Mouse (Mus musculus) MEL (cell line): ENCODE measurements around the gene Gm20388. TPM values are rescaled to one million over a fixed set of nuclear protein-coding genes. Genes with fewer than 3 reads are reported as not detected.
A peak's percentile ranks its signal among the peaks of the same experiment; 100 is the strongest.

Source experiments
- DNase-seq: peaks from one replicate; pipeline ENCODE4 v3.0.0; 2011; ENCODE audit warnings: low read depth, low spot score
- H3K27ac ChIP-seq: 2 replicates; pipeline ENCODE4 v1.5.1; 2012; ENCODE audit warnings: low read depth, mild to moderate bottlenecking, control low read depth, low read length, moderate library complexity; ENCODE audit not compliant: control insufficient read depth
- H3K27me3 ChIP-seq, 2 experiments: fragments of 150-350 bp in 1 of 2; sonication (generic) in 1 of 2; 2 replicates each; pipeline ENCODE4 v1.6.1; 2012; ENCODE audit warnings: low read length in 2 of 2, mild to moderate bottlenecking in 2 of 2, improper control_type of control experiment in 1 of 2, moderate library complexity in 1 of 2; ENCODE audit not compliant: insufficient read depth in 2 of 2, control insufficient read depth in 1 of 2
- H3K36me3 ChIP-seq, 2 experiments: 2 replicates each; pipeline ENCODE4 v1.6.1; 2012 to 2014; ENCODE audit warnings: low read length in 2 of 2, improper control_type of control experiment in 1 of 2, inconsistent platforms in 1 of 2, mild to moderate bottlenecking in 1 of 2; ENCODE audit not compliant: insufficient read depth in 2 of 2, control insufficient read depth in 1 of 2
- H3K4me1 ChIP-seq, 2 experiments: fragments of 150-350 bp in 1 of 2; sonication (generic) in 1 of 2; 2 replicates each; pipeline ENCODE4 v1.6.1; 2012; ENCODE audit warnings: low read length in 2 of 2, improper control_type of control experiment in 1 of 2, mild to moderate bottlenecking in 1 of 2; ENCODE audit not compliant: insufficient read depth in 2 of 2, control insufficient read depth in 1 of 2
- H3K4me3 ChIP-seq, 2 experiments: fragments of 150-350 bp in 1 of 2; sonication (generic) in 1 of 2; 2 replicates each; pipeline ENCODE4 v1.5.1; 2012; ENCODE audit warnings: low read depth in 2 of 2, low read length in 2 of 2, mild to moderate bottlenecking in 2 of 2, moderate library complexity in 2 of 2, control low read depth in 1 of 2, improper control_type of control experiment in 1 of 2; ENCODE audit not compliant: control insufficient read depth in 1 of 2, insufficient read depth in 1 of 2
- H3K79me2 ChIP-seq: 2 replicates; pipeline ENCODE4 v1.6.1; 2012; ENCODE audit warnings: mild to moderate bottlenecking, low read length, moderate library complexity; ENCODE audit not compliant: control insufficient read depth, poor library complexity, insufficient read depth
- H3K9ac ChIP-seq: 2 replicates; pipeline ENCODE4 v1.6.1; 2012; ENCODE audit warnings: low read depth, mild to moderate bottlenecking, control low read depth, low read length, moderate library complexity; ENCODE audit not compliant: control insufficient read depth, poor library complexity, severe bottlenecking
- H3K9me3 ChIP-seq: fragments of 150-350 bp; sonication (generic); replicated peaks from 2 replicates; pipeline ENCODE4 v1.6.1; 2012; ENCODE audit warnings: mild to moderate bottlenecking, low read length, improper control_type of control experiment, moderate library complexity; ENCODE audit not compliant: insufficient read depth
- CHD1 ChIP-seq: IDR thresholded peaks from 2 replicates; pipeline ENCODE4 v1.6.1; 2012; ENCODE audit warnings: low read depth, mild to moderate bottlenecking, inconsistent platforms, low read length, improper control_type of control experiment
- E2F4 ChIP-seq: IDR thresholded peaks from 2 replicates; pipeline ENCODE4 v1.6.1; 2011; ENCODE audit warnings: low read depth, low read length, improper control_type of control experiment, borderline replicate concordance
- ELF1 ChIP-seq: IDR thresholded peaks from 2 replicates; pipeline ENCODE4 v1.6.1; 2014; ENCODE audit warnings: low read depth, mild to moderate bottlenecking, inconsistent platforms, low read length, improper control_type of control experiment, moderate library complexity
- EP300 ChIP-seq, 2 experiments: IDR thresholded peaks; 2 replicates each; pipeline ENCODE4 v1.6.1; 2011; ENCODE audit warnings: improper control_type of control experiment in 2 of 2, low read length in 2 of 2, low read depth in 1 of 2, mild to moderate bottlenecking in 1 of 2
- GATA1 ChIP-seq: IDR thresholded peaks from 2 replicates; pipeline ENCODE4 v1.6.1; 2011; ENCODE audit warnings: low read depth, low read length, improper control_type of control experiment
- JUND ChIP-seq: IDR thresholded peaks from 2 replicates; pipeline ENCODE4 v1.6.1; 2011; ENCODE audit warnings: low read depth, mild to moderate bottlenecking, improper control_type of control experiment, low read length
- KAT2A ChIP-seq: conservative IDR thresholded peaks from 2 replicates; pipeline ENCODE4 v1.6.1; 2012; ENCODE audit warnings: low read depth, low read length, improper control_type of control experiment, inconsistent platforms
- MAX ChIP-seq: IDR thresholded peaks from 2 replicates; pipeline ENCODE4 v1.6.1; 2011; ENCODE audit warnings: low read length, improper control_type of control experiment
- MXI1 ChIP-seq: IDR thresholded peaks from 2 replicates; pipeline ENCODE4 v1.6.1; 2011; ENCODE audit warnings: mild to moderate bottlenecking, low read depth, low read length, improper control_type of control experiment
- POLR2AphosphoS2 ChIP-seq: IDR thresholded peaks from 2 replicates; pipeline ENCODE4 v1.6.1; 2011; ENCODE audit warnings: low read length, improper control_type of control experiment
- RAD21 ChIP-seq: IDR thresholded peaks from 2 replicates; pipeline ENCODE4 v1.6.1; 2011; ENCODE audit warnings: mild to moderate bottlenecking, low read depth, low read length, improper control_type of control experiment
- RCOR1 ChIP-seq: IDR thresholded peaks from 2 replicates; pipeline ENCODE4 v1.6.1; 2012; ENCODE audit warnings: low read depth, mild to moderate bottlenecking, inconsistent platforms, low read length, improper control_type of control experiment
- SIN3A ChIP-seq: IDR thresholded peaks from 2 replicates; pipeline ENCODE4 v1.6.1; 2012; ENCODE audit warnings: low read length, improper control_type of control experiment, inconsistent platforms
- TAL1 ChIP-seq: IDR thresholded peaks from 2 replicates; pipeline ENCODE4 v1.6.1; 2012; ENCODE audit warnings: mild to moderate bottlenecking, inconsistent platforms, low read length, moderate library complexity, mixed read lengths
- TBP ChIP-seq: IDR thresholded peaks from 2 replicates; pipeline ENCODE4 v1.8.0; 2011; ENCODE audit warnings: low read depth, low read length, improper control_type of control experiment
- USF2 ChIP-seq, 2 experiments: IDR thresholded peaks; 2 replicates each; pipeline ENCODE4 v1.6.1; 2011 to 2012; ENCODE audit warnings: improper control_type of control experiment in 2 of 2, low read length in 2 of 2, borderline replicate concordance in 1 of 2, inconsistent platforms in 1 of 2, low read depth in 1 of 2, mild to moderate bottlenecking in 1 of 2; ENCODE audit not compliant: insufficient read depth in 1 of 2
- ZKSCAN1 ChIP-seq: IDR thresholded peaks from 2 replicates; pipeline ENCODE4 v1.6.1; 2012; ENCODE audit warnings: low read depth, mild to moderate bottlenecking, inconsistent platforms, low read length, improper control_type of control experiment, moderate library complexity
- ZMIZ1 ChIP-seq: IDR thresholded peaks from 2 replicates; pipeline ENCODE4 v1.6.1; 2012; ENCODE audit warnings: low read depth, mild to moderate bottlenecking, inconsistent platforms, low read length, improper control_type of control experiment, moderate library complexity
- polyA plus RNA-seq, 2 experiments: library from polyadenylated mRNA; stranded (reverse) in 1 of 2; unstranded in 1 of 2; fragments of >175 nt in 1 of 2; fragments of >200 nt in 1 of 2; gene quantifications; 2 replicates each; pipeline versions ENCODE4 v1.2.1 to v1.2.4; 2012; ENCODE audit warnings: low replicate concordance in 2 of 2, low read depth in 1 of 2; ENCODE audit not compliant: insufficient read length in 2 of 2, insufficient read depth in 1 of 2, missing spikeins in 1 of 2
- total RNA-seq: library from RNA; depleted of rRNA; stranded (reverse); fragments of 300-350 nt; gene quantifications from 2 replicates; pipeline ENCODE4 v1.2.3, GENCODE M21; 2012

Gene Gm20388
- total and polyA plus RNA-seq, 3 experiments, result 11.1 to 17.8 TPM; not detected in 1

DNA sequence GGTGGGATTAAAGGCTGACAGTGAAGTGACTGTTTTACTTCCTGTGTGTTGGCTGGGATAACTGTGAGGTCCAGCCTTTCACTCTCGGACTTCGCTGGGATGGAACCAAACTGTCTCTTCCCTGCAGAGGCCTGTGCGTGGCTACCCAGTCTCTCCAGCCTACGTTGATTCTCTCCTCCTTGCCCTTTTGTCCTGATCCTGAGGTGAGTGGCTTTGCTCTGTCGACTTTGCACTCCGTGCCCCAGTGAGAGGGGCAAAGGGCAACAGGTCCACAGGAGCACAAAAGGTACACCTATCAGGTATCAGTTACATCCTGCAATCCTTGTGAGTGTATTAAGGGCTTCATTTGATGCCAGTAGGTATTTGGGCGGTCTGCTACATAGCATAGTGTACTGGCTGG, 3512.8 kb downstream of the Gm20388 start, which contains the start of gene Def8:
Gene Def8 (plus strand): TSS at position 87 of the 400 bp plus-strand sequence.
- Histone ChIP-seq H3K36me3 (no peaks in the 10 kb centered on the region; a peak in 1 of 4 replicates), H3K9me3 (0 out of 2 replicates have a peak, but pooled peaks cover 2% of the 10 kb centered on the region), H3K27me3 (no peaks in the 10 kb centered on the region), H3K4me3 (peak within 1 kb of the TSS; percentile 60 to 63), H3K79me2 (no peaks in the 10 kb centered on the region), H3K9ac (peak within 1 kb of the TSS; percentile 25; the same call in 1 of the 2 replicates), H3K27ac (no peak within 1 kb of the TSS)
- DNase-seq, result no peak
- no peak for TF ChIP-seq TAL1
- no peak for TF ChIP-seq RCOR1
- TF ChIP-seq SIN3A, result no peak
- TF ChIP-seq GATA1, result no peak
- TF ChIP-seq, all 39 proteins: peak for 0
- H3K4me1 ChIP-seq, result peaks cover 4% of the 10 kb centered on the region in 2 experiments; a peak in 3 of 4 replicates

DNA sequence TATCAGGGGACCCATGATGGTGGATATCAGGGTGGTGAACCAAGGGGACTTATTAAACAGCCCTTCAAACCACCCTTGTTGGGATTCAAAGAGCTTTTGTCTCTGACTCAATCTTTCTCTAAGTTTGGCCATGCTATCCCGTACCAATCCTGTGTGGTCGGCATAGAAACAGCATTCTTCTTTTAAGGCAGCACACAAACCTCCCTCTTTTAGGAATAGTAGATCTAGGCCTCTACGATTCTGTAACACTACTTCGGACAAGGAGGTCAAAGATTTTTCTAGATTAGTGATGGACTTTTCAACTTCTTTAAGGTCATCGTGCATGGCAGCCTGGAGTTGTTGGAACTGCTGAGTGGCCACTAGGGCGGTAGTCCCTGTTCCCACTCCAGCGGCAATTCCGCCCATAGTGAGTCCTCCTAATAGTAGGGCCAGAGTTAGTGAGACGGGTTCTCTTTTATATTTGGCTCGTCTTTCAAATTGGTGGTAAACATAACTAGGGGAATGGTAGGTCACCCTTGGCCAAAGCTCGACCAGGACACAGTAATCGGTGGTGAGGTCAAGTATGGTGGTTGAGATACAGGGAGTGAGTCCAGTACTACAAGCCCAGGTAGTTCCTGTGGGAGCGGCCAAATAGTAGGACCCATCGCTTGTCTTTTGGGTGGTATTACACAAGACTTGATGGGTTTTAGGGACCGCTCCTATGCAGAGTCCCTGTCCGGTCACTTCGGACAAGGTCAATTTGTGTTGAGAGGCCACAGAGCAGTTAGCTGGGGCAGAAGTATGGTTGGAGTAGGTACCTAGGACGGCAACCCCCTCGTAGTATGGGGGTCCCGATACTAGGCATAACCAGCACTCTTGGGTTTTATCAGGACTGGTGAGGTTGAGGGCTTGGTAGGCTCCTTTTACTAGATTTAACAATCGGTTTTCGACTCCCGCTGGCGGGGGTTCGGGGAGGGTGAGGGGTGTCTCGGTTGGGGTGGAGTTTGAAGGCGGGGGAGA, 3516.2 kb downstream of the Gm20388 start:
- H3K79me2 ChIP-seq, result no peaks in the 10 kb centered on the region
- no peaks in the 10 kb centered on the region; a peak in 2 of 4 replicates for H3K36me3 ChIP-seq
- peaks cover 3 to 4% of the 10 kb centered on the region in 2 experiments; a peak in 3 of 4 replicates for H3K4me1 ChIP-seq
- no peaks in the 10 kb centered on the region for H3K27me3 ChIP-seq
- no peak overlapping the region for H3K4me3 ChIP-seq
- no peak for TF ChIP-seq JUND
- TF ChIP-seq RAD21, result no peak
- TF ChIP-seq KAT2A, result no peak
- no peak for TF ChIP-seq ZMIZ1
- no peak for TF ChIP-seq CHD1
- no peak for TF ChIP-seq ZKSCAN1
- TF ChIP-seq TBP, result no peak
- TF ChIP-seq ELF1, result no peak
- no peak for TF ChIP-seq MAX
- no peak for TF ChIP-seq EP300 (IDR thresholded peaks at IDR 0.05; ENCODE audit: low read depth in 1 of 2, low read length in 2 of 2)
- no peak for TF ChIP-seq MXI1
- no peak for TF ChIP-seq USF2 (IDR thresholded peaks at IDR 0.05; ENCODE audit: borderline replicate concordance in 1 of 2, insufficient read depth in 1 of 2, low read depth in 1 of 2, low read length in 2 of 2)
- TF ChIP-seq POLR2AphosphoS2, result no peak
- no peak for TF ChIP-seq E2F4
- no peak for DNase-seq
- peak overlapping the region; percentile 38; the same call in 1 of the 2 replicates for H3K27ac ChIP-seq
- H3K9ac ChIP-seq, result no peak overlapping the region
- H3K9me3 ChIP-seq, result 0 out of 2 replicates have a peak, but pooled peaks cover 2% of the 10 kb centered on the region
